Mouse (Mus musculus): ENCODE measurements around the gene Tubb5.

- TF ChIP-seq CTCF (IDR thresholded peaks at IDR 0.05; ENCODE audit: borderline replicate concordance, insufficient read depth, low read depth, low read length): no peak
- TF ChIP-seq POLR2A (IDR thresholded peaks at IDR 0.05; ENCODE audit: borderline replicate concordance, insufficient read depth, low read length): no peak
These were observed 37.2 kb downstream of the Tubb5 start for GRCm38 (mm10) chr17:35800905-35801304.
